Mouse (Mus musculus) C2C12 (cell line): ENCODE measurements around the gene Lrrc61. TPM values are rescaled to one million over a fixed set of nuclear protein-coding genes. Genes with fewer than 3 reads are reported as not detected.

Source experiments
- H3K27me3 ChIP-seq: one replicate; pipeline ENCODE4 v1.6.1; 2011; ENCODE audit not compliant: control insufficient read depth, insufficient read depth, insufficient read length
- H3K36me3 ChIP-seq: one replicate; pipeline ENCODE4 v1.6.1; 2011; ENCODE audit not compliant: control insufficient read depth, insufficient read depth
- H3K4me3 ChIP-seq: one replicate; pipeline ENCODE4 v1.5.1; 2011; ENCODE audit warnings: mild to moderate bottlenecking, control low read depth; ENCODE audit not compliant: poor library complexity, insufficient read depth, severe bottlenecking
- H3K79me2 ChIP-seq: one replicate; pipeline ENCODE4 v1.6.1; 2011; ENCODE audit not compliant: control insufficient read depth, insufficient read depth
- H3K79me3 ChIP-seq: one replicate; pipeline ENCODE4 v1.6.1; 2011; ENCODE audit warnings: low read depth, control low read depth
- H3ac ChIP-seq: one replicate; pipeline ENCODE3; 2011; ENCODE audit warnings: low read depth; ENCODE audit not compliant: control insufficient read depth, insufficient read length
- CEBPB ChIP-seq: IDR thresholded peaks from one replicate; pipeline ENCODE4 v1.6.1; 2011; ENCODE audit warnings: low read depth, mild to moderate bottlenecking, control low read depth, moderate library complexity
- CTCF ChIP-seq: IDR thresholded peaks from one replicate; pipeline ENCODE4 v1.5.1; 2011; ENCODE audit not compliant: control insufficient read depth, insufficient read depth, insufficient read length
- FOSL1 ChIP-seq: IDR thresholded peaks from one replicate; pipeline ENCODE4 v1.8.0; 2011; ENCODE audit warnings: mild to moderate bottlenecking, low read length; ENCODE audit not compliant: poor library complexity, insufficient read depth, severe bottlenecking
- MAX ChIP-seq: IDR thresholded peaks from one replicate; pipeline ENCODE4 v1.6.1; 2011; ENCODE audit warnings: mild to moderate bottlenecking, control low read depth
- MYOD1 ChIP-seq: IDR thresholded peaks from one replicate; pipeline ENCODE4 v1.6.1; 2011; ENCODE audit warnings: low read depth; ENCODE audit not compliant: control insufficient read depth, insufficient read length
- MYOG ChIP-seq: IDR thresholded peaks from one replicate; pipeline ENCODE4 v1.6.1; 2011; ENCODE audit not compliant: control insufficient read depth, insufficient read length; ENCODE audit errors: extremely low read depth
- USF1 ChIP-seq: IDR thresholded peaks from one replicate; pipeline ENCODE4 v1.6.1; 2011; ENCODE audit warnings: low read depth, mild to moderate bottlenecking, control low read depth, moderate library complexity
- polyA plus RNA-seq: library from polyadenylated mRNA; unstranded; fragments of >200 nt; fragmentation: generic; extraction: Trizol; gene quantifications from one replicate; pipeline ENCODE4 v1.2.1, GENCODE M21; 2012; ENCODE audit warnings: missing spikeins

The Lrrc61 gene
- polyA plus RNA-seq, 1 experiment: 6.2 TPM

DNA sequence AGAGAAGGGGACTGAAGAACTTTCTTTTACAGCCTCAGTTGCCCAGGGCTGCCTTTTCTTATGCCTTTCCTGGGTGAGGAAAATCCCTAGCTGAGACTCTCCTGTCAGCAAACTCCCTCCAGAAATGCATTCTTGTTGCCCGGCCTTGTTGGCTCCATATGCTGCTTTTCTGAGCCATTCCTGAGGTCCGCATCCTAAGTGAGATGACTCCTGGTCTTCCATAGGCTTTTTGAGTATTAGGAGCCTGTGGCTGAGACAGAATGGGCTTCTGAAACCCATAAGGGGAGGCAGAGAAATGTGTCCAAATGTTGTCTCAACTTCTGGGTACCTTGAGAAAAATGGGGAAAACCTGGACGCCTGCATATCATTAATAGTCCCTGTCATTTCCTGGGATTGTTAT, 19.4 kb downstream of the Lrrc61 start:
- H3K79me2 ChIP-seq: no peaks in the 10 kb centered on the region
- H3K36me3 ChIP-seq: no peaks in the 10 kb centered on the region
- no peak overlapping the region for H3K4me3 ChIP-seq
- no peaks in the 10 kb centered on the region for H3K79me3 ChIP-seq
- no peak overlapping the region for H3ac ChIP-seq
- TF ChIP-seq USF1 (no peak), CTCF (no peak), MYOG (no peak), FOSL1 (no peak), MAX (no peak), CEBPB (no peak)
- peaks cover 3% of the 10 kb centered on the region for H3K27me3 ChIP-seq

DNA sequence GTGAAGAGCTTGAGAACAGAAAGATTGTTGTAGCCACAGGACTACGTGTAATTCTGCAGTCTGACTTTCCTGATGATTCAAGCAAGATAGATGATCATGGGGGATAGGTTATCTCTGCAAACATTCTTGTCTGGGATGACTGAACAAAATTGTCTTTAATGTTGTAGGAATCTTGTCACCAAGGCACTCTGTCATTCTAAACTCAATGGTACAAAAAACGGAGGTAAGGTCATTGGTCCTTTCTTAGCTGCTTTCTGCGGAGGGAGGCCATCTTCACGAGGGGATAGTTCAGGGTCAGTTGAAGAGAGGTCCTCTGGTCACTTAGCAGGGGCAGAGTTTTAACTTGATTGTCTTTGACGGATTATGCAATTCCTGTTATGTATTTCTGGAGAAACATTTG, 24.1 kb downstream of the Lrrc61 start:
- Histone ChIP-seq H3ac (no peak overlapping the region), H3K4me3 (no peak overlapping the region)
- TF ChIP-seq MAX: no peak
- TF ChIP-seq CEBPB: no peak
- no peak for TF ChIP-seq MYOD1
- TF ChIP-seq USF1: no peak
- no peak for TF ChIP-seq FOSL1

DNA sequence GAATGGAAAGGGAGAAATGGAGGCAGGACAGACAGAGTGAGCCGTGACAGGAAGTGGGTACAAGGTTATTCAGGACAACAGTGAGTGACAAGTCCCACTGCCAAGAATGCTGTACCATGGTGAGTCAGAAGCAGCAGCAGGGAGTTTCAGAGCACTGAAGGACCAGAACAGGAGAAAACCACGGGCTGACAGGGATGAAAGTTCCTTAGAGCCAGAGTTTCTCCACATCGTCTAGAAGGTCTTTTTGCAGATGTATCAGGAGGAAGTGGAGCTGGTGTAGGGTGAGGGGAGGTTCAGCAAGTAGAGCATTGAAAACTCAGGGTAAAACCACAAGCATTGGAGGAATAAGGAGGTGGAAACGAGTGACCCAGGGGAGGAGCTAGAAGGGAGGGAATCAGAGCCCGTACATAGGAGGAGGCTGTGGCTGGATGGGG, 24.6 kb downstream of the Lrrc61 start:
- H3K79me3 ChIP-seq: no peaks in the 10 kb centered on the region
- peak overlapping the region; percentile 6 for H3ac ChIP-seq
- no peaks in the 10 kb centered on the region for H3K79me2 ChIP-seq
- no peaks in the 10 kb centered on the region for H3K36me3 ChIP-seq
- no peak overlapping the region for H3K4me3 ChIP-seq
- no peaks in the 10 kb centered on the region for H3K27me3 ChIP-seq
- TF ChIP-seq CEBPB (no peak), MAX (no peak), CTCF (no peak), FOSL1 (no peak), MYOD1 (no peak), USF1 (no peak), MYOG (no peak)

More for the DNA sequence above, 24.1 kb downstream of the Lrrc61 start:
- Histone ChIP-seq H3K27me3 (no peaks in the 10 kb centered on the region), H3K79me3 (no peaks in the 10 kb centered on the region), H3K36me3 (no peaks in the 10 kb centered on the region), H3K79me2 (no peaks in the 10 kb centered on the region)

DNA sequence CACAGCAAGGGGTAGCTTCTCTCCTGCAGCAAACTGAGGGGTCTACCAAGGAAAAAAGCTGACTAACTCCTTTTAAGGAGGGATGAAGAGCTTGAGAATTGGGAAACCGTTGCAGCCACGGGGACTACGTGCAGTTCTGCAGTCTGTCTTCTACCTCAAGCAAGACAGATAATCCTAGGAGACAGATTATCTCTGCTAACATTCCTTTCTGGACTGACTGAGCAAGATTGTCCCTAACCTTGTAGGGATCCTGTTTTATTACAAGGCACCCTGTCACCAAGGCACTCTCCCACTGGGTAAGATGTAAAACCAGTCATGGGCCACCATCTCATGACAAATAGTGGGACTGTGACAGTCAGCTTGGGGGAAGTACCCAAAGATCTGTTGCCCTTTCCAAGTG, 26.7 kb downstream of the Lrrc61 start:
- Histone ChIP-seq H3K27me3 (no peaks in the 10 kb centered on the region), H3K79me3 (no peaks in the 10 kb centered on the region), H3K4me3 (no peak overlapping the region), H3K79me2 (no peaks in the 10 kb centered on the region), H3K36me3 (no peaks in the 10 kb centered on the region), H3ac (no peak overlapping the region)
- TF ChIP-seq MYOG (no peak), CTCF (no peak), MAX (no peak), USF1 (no peak), CEBPB (no peak), FOSL1 (no peak), MYOD1 (no peak)

DNA sequence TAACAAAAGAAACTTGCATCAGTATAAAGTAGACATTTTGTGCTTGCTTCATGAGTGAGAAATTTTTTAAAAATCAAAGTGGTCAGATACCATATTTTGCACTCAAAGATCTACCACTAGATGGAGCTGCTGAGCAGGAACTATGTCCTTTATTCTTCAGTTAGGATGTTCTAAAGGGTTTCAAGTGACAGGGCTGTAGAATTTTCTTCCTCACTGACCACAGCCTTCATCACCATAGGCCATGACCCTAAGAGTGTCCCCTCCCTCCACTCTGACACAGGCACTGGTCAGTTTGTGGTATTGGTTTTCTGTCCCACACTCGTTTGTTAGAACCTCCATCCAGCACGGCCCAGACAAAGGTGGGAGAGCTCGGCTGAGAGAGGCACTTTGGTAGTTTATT, 27.4 kb downstream of the Lrrc61 start:
- Histone ChIP-seq H3K36me3 (no peaks in the 10 kb centered on the region), H3K79me3 (no peaks in the 10 kb centered on the region), H3K4me3 (no peak overlapping the region), H3K79me2 (no peaks in the 10 kb centered on the region), H3ac (no peak overlapping the region), H3K27me3 (no peaks in the 10 kb centered on the region)
- no peak for TF ChIP-seq FOSL1
- no peak for TF ChIP-seq MYOD1
- no peak for TF ChIP-seq CEBPB
- TF ChIP-seq MAX: no peak
- TF ChIP-seq USF1: no peak
- no peak for TF ChIP-seq CTCF
- no peak for TF ChIP-seq MYOG

DNA sequence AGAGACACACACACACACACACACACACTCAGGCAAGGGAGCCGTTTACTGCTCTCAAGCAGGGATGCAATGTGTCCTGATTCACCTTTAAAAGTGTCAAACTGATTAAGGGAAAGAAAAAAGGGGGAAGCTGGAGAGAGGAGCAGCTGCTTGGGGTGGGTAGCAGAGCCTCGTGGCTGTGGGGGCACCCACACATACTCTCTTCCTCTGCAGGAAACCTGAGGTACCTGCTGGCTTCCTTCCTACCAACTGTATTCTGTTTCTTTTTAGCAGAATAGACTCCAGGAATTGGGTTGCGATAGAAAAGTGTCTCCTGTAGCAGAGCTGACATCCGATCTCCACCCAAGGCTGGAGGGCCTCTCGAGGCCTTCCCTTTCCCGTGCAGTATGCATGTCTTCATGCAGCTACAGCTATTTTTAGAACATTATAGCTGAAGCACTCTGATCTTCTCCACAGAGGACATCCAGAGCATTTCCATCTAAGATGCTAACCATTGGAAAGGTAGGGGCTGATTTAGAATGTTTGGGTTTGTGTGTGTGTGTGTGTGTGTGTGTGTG, 34.7 kb downstream of the Lrrc61 start, which contains the start of gene Gm45021:
Gene Gm45021, plus strand, starts transcription at position 417 of the 557 bp plus-strand sequence.
- no peak within 1 kb of the TSS for H3K4me3 ChIP-seq
- H3K79me2 ChIP-seq: peaks cover 5% of the 10 kb centered on the region
- H3ac ChIP-seq: no peak within 1 kb of the TSS
- no peaks in the 10 kb centered on the region for H3K27me3 ChIP-seq
- no peaks in the 10 kb centered on the region for H3K36me3 ChIP-seq
- peaks cover 1% of the 10 kb centered on the region for H3K79me3 ChIP-seq
- TF ChIP-seq FOSL1 (no peak), MAX (no peak), CTCF (no peak), MYOG (no peak), MYOD1 (no peak), USF1 (no peak), CEBPB (no peak)
